Mouse (Mus musculus) T-helper 17 cell (primary cell): ENCODE results near the gene Hist2h2ac.

ENCODE experiments used
- in situ Hi-C, 2 experiments: fragments of 300-600 bp; cut with MboI, MseI; formaldehyde crosslinking; loops; 1 replicate in 1 of 2; 2 replicates in 1 of 2; pipeline ENCODE4 v1.15.1; 2025; ENCODE audit warnings: high pct_unique_total_duplicates in 2 of 2

Hist2h2ac gene

DNA sequence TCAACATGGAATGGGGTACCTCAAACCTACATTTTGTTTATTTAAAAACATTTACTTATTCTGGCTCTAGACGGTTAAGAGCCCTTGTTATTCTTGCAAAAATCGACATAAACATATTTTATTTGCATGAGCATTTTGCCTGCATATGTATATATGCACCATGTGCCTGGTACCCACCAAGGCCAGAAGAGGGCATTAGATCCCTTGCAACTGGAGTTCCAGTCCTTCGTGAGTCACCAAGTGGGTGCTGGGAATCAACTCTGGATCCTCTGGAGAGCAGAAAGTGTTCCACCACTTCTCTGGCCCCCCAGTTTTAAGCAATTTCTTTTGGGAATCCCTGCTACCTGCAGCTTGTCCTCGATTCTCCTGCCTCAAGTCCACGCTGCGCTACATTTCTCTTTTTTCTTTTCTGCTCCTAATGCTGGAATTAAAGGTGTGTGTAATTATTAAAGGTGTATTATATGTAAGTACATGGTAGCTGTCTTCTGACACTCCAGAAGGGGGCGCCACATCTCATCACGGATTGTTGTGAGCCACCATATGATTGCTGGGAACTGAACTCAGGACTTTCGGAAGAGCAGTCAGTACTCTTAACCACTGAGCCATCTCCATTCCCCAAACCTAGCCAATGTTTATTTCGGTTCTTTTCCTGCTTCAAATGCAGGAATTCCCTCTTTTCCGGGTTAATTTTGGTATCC, 24.9 kb downstream of the Hist2h2ac start:
- in situ Hi-C loops: no loop called here

DNA sequence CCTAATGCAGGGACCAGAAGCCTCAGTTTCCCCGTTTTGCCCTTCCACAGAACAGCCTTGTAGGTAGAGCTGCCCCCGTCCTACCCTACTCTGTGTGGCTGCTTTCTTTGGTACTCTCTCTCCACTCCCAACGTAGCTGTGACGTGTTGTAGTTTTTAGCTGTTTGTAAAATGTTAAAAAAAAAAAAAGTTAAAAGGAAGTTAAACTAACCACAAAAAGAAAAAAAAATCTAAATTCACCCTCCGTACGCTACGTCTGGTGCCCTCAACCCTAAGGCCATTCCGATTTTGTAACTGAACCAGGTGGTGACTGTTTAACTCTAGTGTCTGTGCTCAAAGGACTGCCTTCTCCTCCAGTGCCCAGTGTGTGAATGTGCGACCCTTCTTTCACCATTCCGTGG, 25.7 kb downstream of the Hist2h2ac start:
- in situ Hi-C loops: no loop called here

DNA sequence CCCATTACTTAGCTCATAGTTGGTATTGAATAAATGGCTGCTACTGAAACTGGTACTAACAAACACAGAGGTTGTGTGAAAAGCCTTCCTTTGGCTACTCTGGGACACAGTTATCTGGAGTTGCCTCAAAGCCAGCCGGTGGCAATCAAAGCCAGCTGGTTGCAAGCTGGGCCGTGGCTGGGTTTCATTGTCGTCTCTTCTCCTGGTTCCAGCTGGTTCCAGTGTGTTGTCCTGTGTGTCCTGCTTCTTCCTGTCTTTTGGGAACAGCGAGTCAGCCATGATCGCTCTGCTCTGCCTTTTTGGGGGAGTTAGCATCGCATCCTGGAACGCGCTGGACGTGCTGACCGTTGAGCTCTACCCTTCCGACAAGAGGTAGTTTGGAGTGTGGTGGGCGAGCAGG, 27.7 kb downstream of the Hist2h2ac start:
- in situ Hi-C loops: no loop called here

DNA sequence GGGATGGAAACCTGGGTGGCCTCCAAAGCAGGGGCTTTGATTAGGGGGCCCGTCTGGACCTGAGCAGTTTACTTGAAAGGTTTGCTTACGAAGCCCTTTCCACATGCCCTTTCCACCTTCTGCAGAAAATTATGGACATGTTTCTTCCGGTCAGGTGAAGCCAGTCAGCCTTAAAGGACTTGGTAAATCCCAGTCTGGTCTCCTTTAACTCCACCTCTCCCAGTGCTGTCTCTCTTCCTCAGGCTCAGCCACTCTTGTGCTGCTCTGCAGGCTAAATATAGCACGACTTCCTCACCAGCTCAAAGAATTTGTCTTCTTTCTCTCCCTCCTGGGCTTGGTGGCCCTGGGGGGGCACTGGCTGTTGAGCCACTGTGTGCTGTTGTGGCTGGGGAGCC, 38.3 kb downstream of the Hist2h2ac start:
- in situ Hi-C loops: loop anchor here in 1 of 2 experiments (10.0 kb wide), 1 partner anchor 902 kb away; no protein-coding TSS in a partner anchor

DNA sequence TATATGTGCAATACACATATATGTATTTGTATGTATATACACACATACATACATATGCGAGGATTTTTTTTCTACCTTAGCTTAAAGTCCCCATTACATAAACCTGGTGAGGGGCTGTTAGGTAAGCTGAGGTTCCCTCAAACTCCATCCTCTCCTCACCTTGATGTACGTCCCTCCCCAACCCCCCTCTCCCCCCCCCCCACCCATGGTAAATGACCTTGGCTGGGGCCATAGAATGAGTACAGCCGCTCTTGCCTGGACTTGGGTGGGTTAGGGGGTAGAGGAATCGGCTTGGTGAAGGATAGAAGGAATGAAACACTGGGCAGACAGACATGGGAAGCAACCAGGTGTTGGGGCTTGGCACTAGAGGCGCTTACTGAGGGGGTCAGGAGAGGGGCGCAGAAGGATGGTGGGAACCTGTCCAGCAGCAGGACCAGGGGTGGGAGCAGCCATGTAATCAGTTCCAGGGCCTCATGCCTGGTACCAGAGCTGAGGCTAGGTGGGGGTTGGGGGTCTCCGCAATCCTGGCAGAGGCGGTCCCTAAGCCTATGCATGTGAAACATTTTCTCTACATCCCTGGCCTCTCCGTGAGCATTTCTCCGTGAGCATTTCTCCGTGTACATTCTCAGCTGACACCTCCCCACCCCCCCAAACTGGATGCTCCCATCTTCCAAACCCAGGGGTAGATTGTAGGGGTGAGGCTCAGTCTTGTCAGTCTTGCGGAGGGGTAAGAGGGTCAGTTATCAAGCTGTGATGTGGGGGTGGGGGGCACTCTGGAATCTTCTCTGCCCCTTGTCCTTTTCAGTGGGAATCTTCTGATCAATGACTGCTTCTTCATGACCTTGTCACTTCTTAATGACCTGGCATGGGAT, 38.9 kb downstream of the Hist2h2ac start:
- in situ Hi-C loops: loop anchor here in 1 of 2 experiments (10.0 kb wide), 1 partner anchor 903 kb away; no protein-coding TSS in a partner anchor

DNA sequence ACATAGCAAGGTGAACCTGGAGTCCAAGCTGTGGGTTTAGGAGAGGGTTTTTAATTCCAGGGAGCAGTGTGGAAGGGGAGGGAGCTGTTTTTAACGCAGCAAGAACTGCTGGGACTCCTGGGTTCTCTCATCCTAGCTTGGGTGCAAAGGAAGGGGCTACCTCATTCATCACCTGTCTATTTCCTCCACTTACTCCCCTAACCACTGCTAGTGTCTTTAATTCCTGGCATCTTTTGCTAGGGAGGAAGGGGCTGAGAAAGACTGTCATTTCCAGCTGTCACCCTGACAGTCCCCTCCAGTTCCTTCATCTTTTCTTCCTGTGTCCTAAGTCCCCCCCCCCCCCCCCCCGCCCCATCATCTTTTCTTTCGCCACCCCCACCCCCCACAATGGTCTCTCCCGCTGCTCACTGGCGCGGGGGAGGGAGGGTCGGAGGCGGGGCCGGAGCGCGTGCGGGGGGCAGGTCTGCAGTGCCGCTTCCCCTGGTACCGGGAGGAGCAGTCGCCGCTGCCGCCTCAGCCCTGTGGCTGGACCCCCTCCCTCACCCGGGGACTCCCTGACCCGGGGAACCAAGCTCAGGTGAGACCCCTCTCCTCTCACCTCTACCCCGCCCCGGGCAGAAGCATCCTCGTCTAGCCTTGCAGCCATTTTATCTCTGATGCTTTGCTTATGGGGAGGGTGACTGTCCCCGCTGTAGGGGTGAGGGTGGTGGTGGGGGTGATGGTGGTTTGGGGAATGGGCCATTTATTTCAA, 39.8 kb downstream of the Hist2h2ac start, which contains the start of gene Sv2a:
Gene Sv2a, plus strand, starts transcription at position 425 of the 751 bp plus-strand sequence.
- in situ Hi-C loops: loop anchor here in 1 of 2 experiments (10.0 kb wide), 1 partner anchor 904 kb away; no protein-coding TSS in a partner anchor

DNA sequence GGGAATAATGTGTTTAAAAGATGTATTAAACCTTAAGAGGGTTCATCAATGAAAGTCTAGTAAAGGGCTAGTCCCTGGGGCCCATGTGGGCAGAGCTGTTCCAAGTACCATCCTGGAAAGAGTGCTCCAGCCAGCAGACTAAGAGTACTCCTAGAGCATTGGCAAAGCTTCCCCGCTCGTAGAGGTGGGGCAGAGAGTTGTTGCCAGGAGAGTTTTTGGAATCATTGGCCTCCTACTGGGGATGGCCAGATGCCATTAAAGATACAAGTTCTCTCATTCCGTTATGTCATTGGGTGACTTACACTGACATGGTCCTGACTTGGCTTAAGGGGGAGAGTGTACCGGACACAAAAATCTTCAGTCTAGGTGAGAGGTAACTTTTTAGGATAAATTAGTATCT, 41.1 kb downstream of the Hist2h2ac start:
- in situ Hi-C loops: no loop called here

DNA sequence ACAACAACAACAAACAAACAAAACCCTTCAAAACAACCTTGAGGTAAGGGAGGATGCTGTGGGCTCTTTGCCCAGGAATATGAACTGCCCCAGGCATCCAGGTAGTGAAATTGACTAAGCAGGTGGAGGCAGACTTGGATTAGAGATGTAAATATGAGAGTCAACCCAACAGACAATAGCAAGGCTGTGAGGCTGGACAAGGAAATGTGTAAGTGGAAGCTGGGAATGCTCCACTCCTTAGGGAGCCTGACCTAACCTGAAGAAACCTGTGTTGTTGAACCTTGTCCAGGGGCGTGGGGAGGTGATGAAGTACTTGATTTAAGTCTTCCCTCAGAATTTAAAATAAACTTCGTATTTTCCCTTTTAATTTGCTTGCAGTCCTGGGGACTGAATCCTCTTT, 41.8 kb downstream of the Hist2h2ac start:
- in situ Hi-C loops: no loop called here

DNA sequence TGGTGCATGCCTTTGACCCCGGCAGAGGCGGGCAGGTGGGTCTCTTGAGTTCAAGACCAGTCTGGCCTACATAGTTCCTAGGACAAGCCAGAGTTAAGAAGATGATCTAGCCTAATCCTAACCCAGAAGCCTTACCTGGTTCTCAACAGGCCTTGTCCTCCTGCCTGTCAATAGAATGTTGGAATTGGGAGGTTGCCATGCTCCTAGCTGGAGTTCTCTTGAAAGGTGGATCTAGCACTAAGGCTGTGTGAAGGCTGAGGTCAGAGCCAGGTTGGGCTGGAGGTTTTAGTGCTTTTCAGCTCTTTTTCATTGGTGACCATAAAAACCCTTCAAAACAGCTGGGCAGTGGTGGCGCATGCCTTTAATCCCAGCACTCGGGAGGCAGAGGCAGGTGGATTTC, 42.3 kb downstream of the Hist2h2ac start:
- in situ Hi-C loops: no loop called here

DNA sequence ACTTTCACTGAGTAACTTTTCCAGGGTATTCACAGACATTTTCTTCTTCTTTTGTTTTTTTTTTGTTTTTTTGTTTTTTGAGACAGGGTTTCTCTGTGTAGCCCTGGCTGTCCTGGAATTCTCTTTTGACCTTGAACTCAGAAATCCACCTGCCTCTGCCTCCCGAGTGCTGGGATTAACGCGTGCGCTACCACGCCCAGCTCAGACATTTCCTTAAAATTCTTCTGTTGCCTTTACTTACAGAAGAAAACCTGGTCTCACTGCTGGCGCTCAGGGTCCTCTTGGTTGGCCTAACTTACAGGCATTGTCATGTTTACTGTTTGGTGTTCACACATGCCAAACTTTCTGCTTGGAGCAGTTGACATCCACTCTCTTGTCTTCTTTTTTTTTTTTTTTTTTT, 45.4 kb downstream of the Hist2h2ac start:
- in situ Hi-C loops: no loop called here

DNA sequence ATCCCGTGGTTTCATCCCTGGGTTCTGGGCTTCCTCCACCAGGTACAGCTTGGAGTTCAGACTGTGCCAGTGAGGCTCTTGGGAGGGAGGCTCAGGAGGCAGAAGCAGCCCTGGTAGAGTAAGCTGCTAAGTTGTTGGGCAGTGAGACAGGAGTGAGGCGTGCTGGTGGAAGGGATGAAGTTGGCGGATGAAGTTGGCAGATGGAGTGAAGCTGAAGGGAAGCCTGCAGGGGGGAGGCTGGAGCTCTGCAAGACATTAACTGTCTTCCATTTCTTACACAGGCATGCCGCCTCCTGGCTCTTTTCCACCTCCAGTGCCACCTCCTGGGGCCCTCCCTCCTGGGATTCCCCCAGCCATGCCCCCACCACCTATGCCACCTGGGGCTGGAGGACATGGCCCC, 46.6 kb downstream of the Hist2h2ac start:
- in situ Hi-C loops: loop anchor here in 1 of 2 experiments (5.0 kb wide), 1 partner anchor 53 kb away; no protein-coding TSS in a partner anchor

DNA sequence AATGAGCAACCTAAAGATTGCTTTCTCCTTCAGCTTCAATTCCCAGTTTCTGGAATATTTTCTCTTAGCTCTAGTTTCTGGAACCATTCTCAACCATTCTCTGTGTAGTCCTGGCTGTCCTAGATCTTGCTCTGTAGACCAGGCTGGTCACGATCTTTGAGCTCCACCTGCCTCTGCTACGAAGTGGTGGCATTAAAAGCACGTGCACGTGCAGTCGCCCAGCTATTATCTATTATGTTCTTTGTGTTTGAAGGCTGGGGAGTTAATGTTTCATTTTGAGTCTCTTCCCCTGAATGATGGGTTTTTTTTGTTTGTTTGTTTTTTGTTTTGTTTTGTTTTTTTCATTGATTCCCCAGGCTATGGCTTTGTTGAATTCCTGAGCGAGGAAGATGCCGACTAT, 47.5 kb downstream of the Hist2h2ac start:
- in situ Hi-C loops: loop anchor here in 1 of 2 experiments (5.0 kb wide), 1 partner anchor 54 kb away; no protein-coding TSS in a partner anchor

DNA sequence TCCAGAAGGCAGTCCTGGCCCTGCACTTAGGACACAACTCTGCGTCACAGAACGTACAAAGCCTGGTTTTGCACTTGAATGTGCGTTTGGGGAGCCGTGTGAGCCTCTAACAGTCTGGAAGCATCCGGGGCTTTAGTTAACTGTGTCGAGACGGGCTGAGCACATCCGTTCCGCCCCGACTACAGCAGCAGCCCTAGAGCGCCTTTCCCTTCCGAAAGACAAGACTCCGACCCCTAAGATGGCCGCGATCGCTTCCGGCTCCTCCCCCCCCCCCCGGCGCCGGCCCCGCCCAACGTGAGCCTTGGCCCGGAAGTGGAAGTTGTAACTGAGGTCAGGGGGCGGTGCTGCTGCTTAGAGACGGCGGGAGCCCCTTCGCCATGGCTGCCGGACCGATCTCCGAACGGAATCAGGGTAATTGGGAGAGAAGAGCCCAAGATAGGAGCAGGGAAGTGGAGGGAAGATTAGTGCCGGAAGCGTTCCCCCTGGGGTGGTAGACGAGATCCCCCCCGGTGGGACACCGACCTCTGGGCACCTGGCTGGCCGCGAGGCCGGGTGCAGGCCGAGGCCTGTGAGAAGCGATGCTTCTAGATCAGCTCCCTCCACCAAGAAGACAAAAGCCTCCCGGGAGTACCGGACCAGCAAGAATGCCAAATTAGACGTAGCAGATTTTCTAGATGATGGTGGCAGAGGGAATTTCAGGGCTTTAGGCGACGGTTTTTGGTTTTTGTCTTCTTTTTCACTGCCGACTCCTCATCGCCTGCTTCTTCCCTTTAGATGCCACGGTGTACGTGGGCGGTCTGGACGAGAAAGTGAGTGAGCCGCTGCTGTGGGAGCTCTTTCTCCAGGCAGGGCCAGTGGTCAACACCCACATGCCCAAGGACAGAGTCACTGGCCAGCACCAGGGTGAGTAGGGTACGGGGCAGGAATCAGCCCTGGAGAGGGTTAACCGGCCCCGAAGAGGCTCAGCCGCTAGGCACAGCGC, 48.2 kb downstream of the Hist2h2ac start, which contains the start of gene Sf3b4:
Gene Sf3b4, plus strand, starts transcription at position 136 of the 982 bp plus-strand sequence.
- in situ Hi-C loops: loop anchor here in 1 of 2 experiments (5.0 kb wide), 1 partner anchor 55 kb away; no protein-coding TSS in a partner anchor

DNA sequence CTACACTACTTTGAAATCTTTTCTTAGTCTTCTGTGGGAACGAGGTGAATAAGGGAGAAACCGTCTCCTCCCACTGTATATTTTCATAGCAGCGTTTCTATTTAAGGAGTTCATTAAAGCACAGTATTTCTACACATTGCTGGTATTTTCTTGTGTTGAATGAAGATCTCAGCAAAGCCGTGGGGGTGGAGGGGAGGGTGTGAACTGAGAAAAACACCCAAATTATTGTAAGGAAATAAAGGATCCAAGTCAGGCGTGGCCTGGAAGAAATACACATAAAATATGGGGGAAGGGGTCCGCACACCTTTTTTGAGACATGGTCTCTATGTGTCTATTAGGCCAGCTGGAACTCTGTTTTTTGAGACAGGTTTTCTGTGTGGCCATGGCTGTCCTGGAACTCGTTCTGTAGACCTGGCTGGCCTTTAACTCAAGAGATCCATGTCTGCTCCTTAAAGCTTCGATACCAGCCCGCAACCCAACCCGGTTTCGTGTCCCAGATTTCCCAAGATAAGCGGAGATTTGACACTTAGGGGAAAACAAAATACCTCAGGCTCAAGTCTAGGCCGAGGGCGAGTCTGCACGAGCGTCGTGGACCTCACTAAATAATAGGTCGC, 49.0 kb downstream of the Hist2h2ac start:
- in situ Hi-C loops: loop anchor here in 1 of 2 experiments (5.0 kb wide), 1 partner anchor 56 kb away; no protein-coding TSS in a partner anchor

DNA sequence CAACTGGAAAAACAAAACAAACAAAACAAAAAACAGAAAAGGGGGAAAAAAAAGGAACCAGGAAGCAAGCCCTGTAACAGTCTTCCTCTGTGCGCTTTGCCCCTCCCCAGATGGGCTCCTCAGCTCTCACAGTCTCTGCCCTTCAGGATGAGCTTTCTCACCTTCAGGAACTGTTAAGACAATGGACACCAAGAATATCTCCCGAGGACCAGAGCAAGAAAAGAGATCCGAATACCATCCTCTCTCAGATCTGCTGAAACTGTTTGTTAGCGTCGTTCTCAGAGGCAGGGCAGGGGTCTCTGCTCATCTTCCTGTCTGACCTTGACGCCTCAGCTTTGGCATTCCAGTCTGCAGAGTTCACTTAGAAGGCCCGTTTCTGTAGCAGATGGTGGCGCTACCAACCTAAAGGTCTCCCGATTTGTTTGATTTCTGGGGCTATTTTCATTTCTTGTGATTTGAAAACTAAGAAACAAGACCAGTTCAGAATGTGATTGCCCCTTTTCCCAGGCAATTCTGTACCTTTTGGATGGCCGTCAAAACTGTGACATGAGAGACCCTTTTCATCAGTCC, 49.6 kb downstream of the Hist2h2ac start:
- in situ Hi-C loops: loop anchor here in 1 of 2 experiments (5.0 kb wide), 1 partner anchor 56 kb away; no protein-coding TSS in a partner anchor
